Mouse (Mus musculus) kidney, postnatal 36 days (tissue): ENCODE data around the gene Nucks1.
"Not testable (repeated sequence)": the region's sequence is repeated elsewhere in the genome, so short reads cannot be mapped to it uniquely, and the experiment has no call there.

Experiments used
- DNase-seq, 2 experiments: peaks; one replicate each; pipeline ENCODE4 v3.0.0; 2021 to 2022; ENCODE audit warnings: mixed read lengths in 2 of 2

Nucks1 gene

GRCm38 (mm10) chr1:131910001-131910648, at the start of gene Nucks1:
Nucks1 (plus strand) TSS chr1:131910534.
- DNase-seq, result peak; percentile 100

DNA sequence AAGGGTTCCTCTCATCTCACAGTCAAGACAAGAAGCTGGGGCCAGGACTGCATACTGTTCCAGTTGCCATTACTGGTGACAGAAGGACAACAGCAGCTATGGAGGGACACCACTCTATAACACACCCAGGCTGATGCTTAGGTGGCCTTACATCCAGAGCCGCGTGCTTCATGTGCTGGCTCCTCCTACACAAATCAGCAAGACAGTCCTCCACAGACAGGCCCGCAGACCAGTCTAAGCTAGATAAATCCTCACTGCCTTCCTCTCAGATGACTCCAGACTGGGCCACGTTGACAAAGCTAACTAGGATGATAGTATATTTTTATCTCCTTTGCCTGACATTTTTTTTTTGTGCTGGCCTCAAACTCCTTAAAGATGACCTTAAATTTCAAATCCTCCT, 48.5 kb upstream of the Nucks1 start:
- DNase-seq, result no peak

GRCm38 (mm10) chr1:131865596-131865995, 44.7 kb upstream of the Nucks1 start:
- no peak for DNase-seq

- no peak for DNase-seq
These were observed 43.9 kb upstream of the Nucks1 start for GRCm38 (mm10) chr1:131866304-131866999.

DNA sequence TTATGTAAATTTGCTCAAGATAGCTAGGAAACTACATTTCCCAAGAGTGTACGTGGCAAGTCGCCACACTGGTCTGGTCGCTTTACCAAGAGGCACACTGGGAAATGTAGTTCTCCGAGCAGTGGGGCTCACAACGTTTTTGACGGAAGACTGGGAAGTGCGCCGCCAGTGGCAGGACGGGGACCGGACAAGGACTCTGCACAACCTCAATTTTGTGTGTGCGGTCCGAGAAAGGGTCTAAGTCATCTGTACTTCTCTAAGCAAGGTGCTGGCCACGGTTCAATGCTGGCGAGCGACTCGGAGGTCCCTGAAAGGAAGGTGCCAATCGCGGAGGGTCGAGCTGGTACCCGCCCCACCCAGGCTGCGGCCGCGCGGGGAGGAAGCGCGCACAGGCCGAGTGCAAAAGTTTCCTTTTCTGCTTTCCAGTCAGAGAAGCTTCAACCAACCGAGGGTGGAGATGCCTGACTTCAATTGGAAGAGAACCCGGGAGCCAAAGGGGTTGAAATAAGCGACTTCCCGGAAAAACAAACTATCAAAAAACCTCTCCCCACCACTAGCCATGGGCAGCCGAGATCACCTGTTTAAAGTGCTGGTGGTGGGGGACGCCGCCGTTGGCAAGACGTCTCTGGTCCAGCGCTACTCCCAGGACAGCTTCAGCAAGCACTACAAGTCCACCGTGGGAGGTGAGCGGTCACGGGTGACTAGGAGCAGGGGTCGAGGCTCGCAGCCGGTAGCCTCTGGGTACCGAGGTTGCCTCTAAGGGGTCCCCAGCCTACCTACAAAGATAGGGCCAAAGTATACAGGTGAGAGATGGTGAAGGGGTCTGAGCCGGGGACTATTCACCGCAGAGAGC, 43.0 kb upstream of the Nucks1 start, which contains the start of gene Rab29:
Gene Rab29, plus strand, starts transcription at position 132 of the 853 bp plus-strand sequence.
- peak; percentile 96 to 97 for DNase-seq

GRCm38 (mm10) chr1:131867946-131868290, 42.4 kb upstream of the Nucks1 start:
- DNase-seq, result no peak

DNA sequence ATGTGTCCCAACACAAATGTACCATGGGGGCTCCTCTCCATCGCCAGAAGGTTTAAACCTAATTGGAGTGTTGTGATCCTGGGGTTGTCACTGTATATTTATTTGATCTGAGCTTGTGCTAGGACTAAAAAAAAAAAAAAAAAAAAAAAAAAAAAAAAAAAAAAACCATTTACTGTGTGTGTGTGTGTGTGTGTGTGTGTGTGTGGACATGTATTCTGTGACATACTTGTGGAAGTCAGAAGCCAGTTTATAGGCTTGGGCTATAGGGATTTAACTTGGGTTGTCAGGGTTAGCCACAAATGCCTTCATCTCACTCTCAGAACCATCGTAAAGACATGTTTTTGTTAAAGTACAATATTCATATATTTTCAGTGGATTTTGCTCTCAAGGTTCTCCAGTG, 40.8 kb upstream of the Nucks1 start:
- no peak for DNase-seq

- DNase-seq, result no peak
These were observed 37.5 kb upstream of the Nucks1 start for GRCm38 (mm10) chr1:131872856-131873255.

GRCm38 (mm10) chr1:131879816-131880215, 30.5 kb upstream of the Nucks1 start:
- DNase-seq, result no peak

DNA sequence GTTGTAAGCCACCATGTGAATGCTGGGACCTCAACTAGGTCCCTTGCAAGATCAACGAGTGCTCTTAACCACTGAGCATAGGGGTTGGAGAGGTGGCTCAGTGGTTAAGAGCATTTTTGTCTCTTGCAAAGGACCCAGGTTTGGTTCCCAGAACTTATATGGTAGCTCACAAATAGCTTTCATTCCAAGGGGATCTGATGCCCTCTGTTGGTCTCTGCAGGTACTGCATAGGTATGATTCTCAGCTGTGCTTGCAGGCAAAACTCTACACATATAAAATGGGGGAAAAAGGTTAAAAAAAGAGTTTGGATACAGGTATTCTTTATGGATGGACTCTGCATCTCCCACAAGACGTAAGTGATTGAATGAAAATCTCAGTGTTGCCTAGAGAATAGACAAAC, 27.5 kb upstream of the Nucks1 start:
- peak in 1 of 2 experiments; percentile 60 for DNase-seq

GRCm38 (mm10) chr1:131886173-131886572, 24.2 kb upstream of the Nucks1 start:
- DNase-seq, result no peak

- no peak for DNase-seq
These were observed 23.7 kb upstream of the Nucks1 start for GRCm38 (mm10) chr1:131886641-131887040.

- DNase-seq, result no peak
These were observed 20.2 kb upstream of the Nucks1 start for GRCm38 (mm10) chr1:131890043-131890658.

- DNase-seq, result no peak
These were observed 18.9 kb upstream of the Nucks1 start for GRCm38 (mm10) chr1:131891436-131891835.

GRCm38 (mm10) chr1:131902679-131903078, 7.7 kb upstream of the Nucks1 start:
- DNase-seq, result no peak

DNA sequence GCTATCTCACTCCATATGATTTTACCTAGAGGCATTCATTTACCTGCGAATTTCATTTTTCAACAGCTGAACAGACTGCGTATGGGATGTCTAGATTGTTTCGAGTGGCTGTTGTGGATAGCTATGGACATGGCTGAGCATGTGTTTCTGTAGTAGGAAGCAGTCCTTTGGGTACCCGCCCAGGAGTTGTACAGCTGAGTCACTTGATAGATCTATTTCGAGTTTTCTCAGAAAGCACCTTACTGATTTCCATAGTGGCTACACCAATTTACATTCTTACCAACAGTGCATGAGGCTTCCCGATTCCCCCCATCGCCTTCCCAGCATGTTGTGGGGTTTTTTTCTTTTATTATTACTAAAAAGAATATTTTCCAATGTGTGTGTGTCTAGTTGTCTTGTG, 7.1 kb upstream of the Nucks1 start:
- DNase-seq, result no peak

GRCm38 (mm10) chr1:131905497-131905896, 4.8 kb upstream of the Nucks1 start:
- DNase-seq, result peak; percentile 31 to 51

DNA sequence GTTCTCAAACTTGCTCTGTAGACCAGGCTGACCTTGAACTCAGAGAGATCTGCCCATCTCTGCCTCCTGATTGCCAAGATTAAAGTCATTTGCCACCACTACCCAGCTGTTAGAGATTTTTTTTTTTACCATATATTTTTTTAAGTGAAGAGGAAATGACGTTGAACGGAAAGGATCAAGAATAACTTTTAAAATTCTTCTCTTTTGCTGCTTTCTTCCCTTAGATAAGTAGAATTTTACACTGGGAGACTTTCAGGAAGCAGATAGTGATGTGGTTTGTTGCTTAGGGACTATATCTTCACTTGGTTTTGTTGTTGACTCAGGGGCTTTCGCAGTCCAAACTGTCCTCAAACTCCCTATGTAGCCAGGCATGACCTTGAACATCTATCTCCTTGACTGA, 1.9 kb upstream of the Nucks1 start:
- DNase-seq, result no peak

DNA sequence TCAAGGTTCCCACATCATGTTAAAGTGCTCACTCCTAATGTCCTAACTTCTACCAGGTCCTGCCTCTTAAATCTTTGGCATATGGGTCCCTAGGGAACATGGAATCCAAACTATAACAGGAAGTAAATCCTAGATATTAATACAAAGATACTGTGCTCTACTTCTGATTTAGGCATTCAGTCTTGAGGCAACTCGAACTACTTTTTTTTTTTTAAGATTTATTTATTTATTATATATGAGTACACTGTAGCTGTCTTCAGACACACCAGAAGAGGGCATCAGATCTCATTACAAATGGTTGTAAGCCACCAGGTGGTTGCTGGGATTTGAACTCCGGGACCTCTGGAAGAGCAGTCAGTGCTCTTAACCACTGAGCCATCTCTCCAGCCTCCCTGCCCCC, 1.1 kb upstream of the Nucks1 start:
- not testable (repeated sequence) for DNase-seq

DNA sequence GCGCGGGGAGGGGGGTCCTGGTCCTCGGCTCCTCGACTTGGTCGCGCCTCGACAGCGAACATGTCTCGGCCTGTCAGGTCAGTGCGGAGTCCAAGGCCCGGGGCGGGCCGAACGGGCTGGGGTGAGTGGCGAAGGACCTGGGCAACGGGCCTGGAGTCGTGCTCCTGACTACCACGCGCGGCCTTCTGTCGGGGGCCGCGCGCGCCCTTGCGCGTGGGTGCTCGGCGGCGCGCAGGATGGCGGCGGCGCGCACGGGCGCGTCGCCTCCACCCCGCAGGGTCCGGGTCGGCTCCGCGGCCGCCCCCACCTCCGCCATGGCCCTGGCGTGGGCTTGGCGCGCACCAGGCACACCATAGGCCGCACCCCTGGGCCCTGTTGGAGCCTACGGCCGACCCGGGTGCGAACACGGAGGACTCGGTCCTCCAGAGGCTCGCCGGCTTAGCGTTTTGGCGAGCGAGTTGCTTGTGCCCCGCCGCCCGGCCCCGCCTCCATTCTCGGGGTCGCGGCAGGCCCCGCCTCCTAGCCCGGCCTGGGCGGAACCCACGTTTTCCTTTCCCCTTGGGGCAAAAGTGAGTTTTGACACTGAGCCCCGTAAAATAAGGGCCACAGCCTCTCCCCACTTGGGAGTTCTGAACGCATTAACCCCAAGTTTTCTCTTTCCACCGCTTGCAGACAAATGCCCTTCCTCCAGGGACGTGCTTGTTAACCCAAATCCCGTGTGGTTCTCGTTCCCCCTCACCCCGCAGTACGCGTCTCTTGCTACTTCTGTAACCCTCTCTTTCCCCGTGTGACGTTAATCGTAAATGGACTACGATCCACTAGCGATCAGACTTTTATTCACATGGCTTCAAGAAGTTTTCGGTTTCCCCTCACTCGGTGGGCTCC, 582 bp downstream of the Nucks1 start:
- DNase-seq, result peak; percentile 83 to 94

DNA sequence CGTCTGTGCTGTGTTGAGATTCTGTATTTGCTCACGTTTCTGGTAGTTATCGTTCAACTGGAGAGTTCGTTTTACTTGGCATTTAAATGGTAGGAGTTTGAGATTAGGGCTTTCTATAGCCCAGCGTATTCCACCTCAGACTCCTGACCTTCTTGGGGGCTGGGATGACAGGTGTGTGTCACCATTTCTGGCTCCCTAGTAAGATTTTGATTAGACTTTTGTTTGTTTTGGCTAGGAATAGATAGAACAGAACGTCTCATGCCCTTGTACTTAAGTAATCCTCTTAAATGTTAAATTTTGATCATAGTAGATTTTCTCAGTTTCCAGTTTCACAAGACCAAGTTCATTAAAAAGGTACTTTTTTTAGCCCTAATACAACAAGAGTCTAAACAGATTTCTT, 7.3 kb downstream of the Nucks1 start:
- DNase-seq, result no peak

- peak in 1 of 2 experiments; percentile 35 for DNase-seq
These were observed 8.7 kb downstream of the Nucks1 start for GRCm38 (mm10) chr1:131919052-131919451.
